Mouse (Mus musculus): Measurements from ENCODE around the gene Plaa. TPM values are rescaled to one million over a fixed set of nuclear protein-coding genes. Genes with fewer than 3 reads are reported as not detected.

The Plaa gene
- polyA plus RNA-seq, 1 experiment from 2014 or later: 72.8 TPM

- H3K27me3 ChIP-seq (ENCODE audit: control insufficient read depth, insufficient read depth, low read length): no peaks in the 10 kb centered on the region
- no peak overlapping the region for H3K4me2 ChIP-seq (ENCODE audit: low read depth, low read length)
- H3K4me1 ChIP-seq (ENCODE audit: control insufficient read depth, insufficient read depth, low read length): peaks cover 18% of the 10 kb centered on the region
- no peak overlapping the region for H3K9ac ChIP-seq (replicated peaks; ENCODE audit: low read depth, low read length)
- H3K9me3 ChIP-seq (ENCODE audit: control insufficient read depth, low read length): no peaks in the 10 kb centered on the region
- no peak for ATAC-seq (ENCODE audit: low read depth)
- 87% methylated on average over 2 of the region's 2 CpGs for WGBS
- H3K4me3 ChIP-seq (ENCODE audit: low read depth, low read length): no peak overlapping the region
- no peaks in the 10 kb centered on the region for H3K36me3 ChIP-seq (ENCODE audit: control insufficient read depth, insufficient read depth, low read length)
- no peak overlapping the region for H3K27ac ChIP-seq (ENCODE audit: low read depth, low read length)
Observed at GRCm38 (mm10) chr4:94604452-94605019, 1.5 kb upstream of the Plaa start.

GRCm38 (mm10) chr4:94602496-94603030 lies 481 bp downstream of the Plaa start:
- peak overlapping the region; percentile 98 for H3K9ac ChIP-seq (replicated peaks; ENCODE audit: low read depth, low read length)
- H3K9me3 ChIP-seq (ENCODE audit: control insufficient read depth, low read length): no peaks in the 10 kb centered on the region
- under 1% methylated on average over 33 of the region's 33 CpGs for WGBS
- H3K4me3 ChIP-seq (ENCODE audit: low read depth, low read length): peak overlapping the region; percentile 95
- peaks cover 18% of the 10 kb centered on the region for H3K4me1 ChIP-seq (ENCODE audit: control insufficient read depth, insufficient read depth, low read length)
- H3K36me3 ChIP-seq (ENCODE audit: control insufficient read depth, insufficient read depth, low read length): no peaks in the 10 kb centered on the region
- no peaks in the 10 kb centered on the region for H3K27me3 ChIP-seq (ENCODE audit: control insufficient read depth, insufficient read depth, low read length)
- peak overlapping the region; percentile 93 for H3K27ac ChIP-seq (ENCODE audit: low read depth, low read length)
- ATAC-seq (ENCODE audit: low read depth): peak; percentile 85; the same call in 1 of the 2 replicates
- H3K4me2 ChIP-seq (ENCODE audit: low read depth, low read length): peak overlapping the region; percentile 68

- no peak overlapping the region for H3K9ac ChIP-seq (replicated peaks; ENCODE audit: low read depth, low read length)
- peaks cover 18% of the 10 kb centered on the region for H3K4me1 ChIP-seq (ENCODE audit: control insufficient read depth, insufficient read depth, low read length)
- no peaks in the 10 kb centered on the region for H3K36me3 ChIP-seq (ENCODE audit: control insufficient read depth, insufficient read depth, low read length)
- WGBS: 90% methylated on average over 4 of the region's 4 CpGs
- no peaks in the 10 kb centered on the region for H3K27me3 ChIP-seq (ENCODE audit: control insufficient read depth, insufficient read depth, low read length)
- no peak overlapping the region for H3K4me3 ChIP-seq (ENCODE audit: low read depth, low read length)
- ATAC-seq (ENCODE audit: low read depth): no peak
- H3K4me2 ChIP-seq (ENCODE audit: low read depth, low read length): peak overlapping the region; percentile 68; the same call in 1 of the 2 replicates
- H3K9me3 ChIP-seq (ENCODE audit: control insufficient read depth, low read length): no peaks in the 10 kb centered on the region
- H3K27ac ChIP-seq (ENCODE audit: low read depth, low read length): no peak overlapping the region
Observed at GRCm38 (mm10) chr4:94601395-94601794, 1.6 kb downstream of the Plaa start.

GRCm38 (mm10) chr4:94592709-94593108 lies 10.3 kb downstream of the Plaa start:
- Histone ChIP-seq H3K4me1 (ENCODE audit: control insufficient read depth, insufficient read depth, low read length) (no peaks in the 10 kb centered on the region), H3K9me3 (ENCODE audit: control insufficient read depth, low read length) (no peaks in the 10 kb centered on the region), H3K27me3 (ENCODE audit: control insufficient read depth, insufficient read depth, low read length) (no peaks in the 10 kb centered on the region), H3K9ac (replicated peaks; ENCODE audit: low read depth, low read length) (no peak overlapping the region), H3K4me3 (ENCODE audit: low read depth, low read length) (no peak overlapping the region), H3K4me2 (ENCODE audit: low read depth, low read length) (no peak overlapping the region), H3K27ac (ENCODE audit: low read depth, low read length) (no peak overlapping the region), H3K36me3 (ENCODE audit: control insufficient read depth, insufficient read depth, low read length) (no peaks in the 10 kb centered on the region)
- no peak for ATAC-seq (ENCODE audit: low read depth)

GRCm38 (mm10) chr4:94591765-94592381 lies 11.2 kb downstream of the Plaa start:
- no peaks in the 10 kb centered on the region for H3K27me3 ChIP-seq (ENCODE audit: control insufficient read depth, insufficient read depth, low read length)
- no peak for ATAC-seq (ENCODE audit: low read depth)
- no peak overlapping the region for H3K9ac ChIP-seq (replicated peaks; ENCODE audit: low read depth, low read length)
- no peaks in the 10 kb centered on the region for H3K36me3 ChIP-seq (ENCODE audit: control insufficient read depth, insufficient read depth, low read length)
- no peak overlapping the region for H3K4me2 ChIP-seq (ENCODE audit: low read depth, low read length)
- H3K27ac ChIP-seq (ENCODE audit: low read depth, low read length): no peak overlapping the region
- no peak overlapping the region for H3K4me3 ChIP-seq (ENCODE audit: low read depth, low read length)
- H3K9me3 ChIP-seq (ENCODE audit: control insufficient read depth, low read length): no peaks in the 10 kb centered on the region
- 81% methylated on average over 4 of the region's 4 CpGs for WGBS
- no peaks in the 10 kb centered on the region for H3K4me1 ChIP-seq (ENCODE audit: control insufficient read depth, insufficient read depth, low read length)

- ATAC-seq (ENCODE audit: low read depth): no peak
- Histone ChIP-seq H3K36me3 (ENCODE audit: control insufficient read depth, insufficient read depth, low read length) (peaks cover 9% of the 10 kb centered on the region), H3K4me3 (ENCODE audit: low read depth, low read length) (no peak overlapping the region), H3K9me3 (ENCODE audit: control insufficient read depth, low read length) (no peaks in the 10 kb centered on the region), H3K27me3 (ENCODE audit: control insufficient read depth, insufficient read depth, low read length) (no peaks in the 10 kb centered on the region), H3K4me1 (ENCODE audit: control insufficient read depth, insufficient read depth, low read length) (no peaks in the 10 kb centered on the region), H3K9ac (replicated peaks; ENCODE audit: low read depth, low read length) (no peak overlapping the region), H3K27ac (ENCODE audit: low read depth, low read length) (no peak overlapping the region), H3K4me2 (ENCODE audit: low read depth, low read length) (no peak overlapping the region)
- WGBS: 89% methylated on average over 4 of the region's 4 CpGs
Observed at GRCm38 (mm10) chr4:94572677-94573076, 30.4 kb downstream of the Plaa start.

GRCm38 (mm10) chr4:94564297-94564696 lies 38.7 kb downstream of the Plaa start:
- H3K4me2 ChIP-seq (ENCODE audit: low read depth, low read length): no peak overlapping the region
- H3K9ac ChIP-seq (replicated peaks; ENCODE audit: low read depth, low read length): no peak overlapping the region
- no peak overlapping the region for H3K27ac ChIP-seq (ENCODE audit: low read depth, low read length)
- H3K27me3 ChIP-seq (ENCODE audit: control insufficient read depth, insufficient read depth, low read length): no peaks in the 10 kb centered on the region
- no peak; the same call in 1 of the 2 replicates for ATAC-seq (ENCODE audit: low read depth)
- H3K4me1 ChIP-seq (ENCODE audit: control insufficient read depth, insufficient read depth, low read length): no peaks in the 10 kb centered on the region
- H3K9me3 ChIP-seq (ENCODE audit: control insufficient read depth, low read length): no peaks in the 10 kb centered on the region
- H3K36me3 ChIP-seq (ENCODE audit: control insufficient read depth, insufficient read depth, low read length): peaks cover 7% of the 10 kb centered on the region
- no peak overlapping the region for H3K4me3 ChIP-seq (ENCODE audit: low read depth, low read length)

GRCm38 (mm10) chr4:94561954-94562648 lies 40.9 kb downstream of the Plaa start:
- no peak for ATAC-seq (ENCODE audit: low read depth)
- H3K9me3 ChIP-seq (ENCODE audit: control insufficient read depth, low read length): no peaks in the 10 kb centered on the region
- no peaks in the 10 kb centered on the region for H3K27me3 ChIP-seq (ENCODE audit: control insufficient read depth, insufficient read depth, low read length)
- H3K36me3 ChIP-seq (ENCODE audit: control insufficient read depth, insufficient read depth, low read length): no peaks in the 10 kb centered on the region; the same call in 1 of the 2 replicates
- H3K4me2 ChIP-seq (ENCODE audit: low read depth, low read length): no peak overlapping the region
- no peak overlapping the region for H3K9ac ChIP-seq (replicated peaks; ENCODE audit: low read depth, low read length)
- 71% methylated on average over 7 of the region's 7 CpGs for WGBS
- no peak overlapping the region for H3K27ac ChIP-seq (ENCODE audit: low read depth, low read length)
- H3K4me3 ChIP-seq (ENCODE audit: low read depth, low read length): no peak overlapping the region
- H3K4me1 ChIP-seq (ENCODE audit: control insufficient read depth, insufficient read depth, low read length): no peaks in the 10 kb centered on the region

- Histone ChIP-seq H3K4me3 (ENCODE audit: low read depth, low read length) (no peak overlapping the region), H3K36me3 (ENCODE audit: control insufficient read depth, insufficient read depth, low read length) (no peaks in the 10 kb centered on the region), H3K9ac (replicated peaks; ENCODE audit: low read depth, low read length) (no peak overlapping the region), H3K27ac (ENCODE audit: low read depth, low read length) (no peak overlapping the region), H3K9me3 (ENCODE audit: control insufficient read depth, low read length) (no peaks in the 10 kb centered on the region), H3K4me1 (ENCODE audit: control insufficient read depth, insufficient read depth, low read length) (peaks cover 6% of the 10 kb centered on the region), H3K27me3 (ENCODE audit: control insufficient read depth, insufficient read depth, low read length) (peaks cover 2% of the 10 kb centered on the region; the same call in 1 of the 2 replicates), H3K4me2 (ENCODE audit: low read depth, low read length) (no peak overlapping the region)
- ATAC-seq (ENCODE audit: low read depth): no peak
- 72% methylated on average over 1 of the region's 1 CpGs for WGBS
Observed at GRCm38 (mm10) chr4:94560316-94560715, 42.7 kb downstream of the Plaa start.

All from neural tube, embryonic 14.5 days (tissue).